Mouse (Mus musculus) forebrain, embryonic 12.5 days (tissue): ENCODE measurements around the gene Ptprs. TPM values are rescaled to one million over a fixed set of nuclear protein-coding genes. Genes with fewer than 3 reads are reported as not detected.

ENCODE experiments used
- ATAC-seq: fragments of 200-750 bp; cut with Nextera tagmentation; 2 replicates; pipeline ENCODE4 v1.8.0; 2017; ENCODE audit warnings: moderate TSS enrichment; ENCODE audit not compliant: low FRiP score
- H3K27ac ChIP-seq: fragments of 300-500 bp; sonication (generic); 2 replicates; pipeline ENCODE4 v1.5.1; 2016; ENCODE audit warnings: mild to moderate bottlenecking
- H3K27me3 ChIP-seq: fragments of 300-500 bp; sonication (generic); 2 replicates; pipeline ENCODE4 v1.6.1; 2016; ENCODE audit warnings: mild to moderate bottlenecking
- H3K36me3 ChIP-seq: fragments of 300-500 bp; sonication (generic); replicated peaks from 2 replicates; pipeline ENCODE4 v1.6.1; 2016; ENCODE audit warnings: mild to moderate bottlenecking
- H3K4me1 ChIP-seq: fragments of 300-500 bp; sonication (generic); 2 replicates; pipeline ENCODE4 v1.6.1; 2016
- H3K4me2 ChIP-seq: fragments of 300-500 bp; sonication (generic); 2 replicates; pipeline ENCODE4 v1.6.1; 2016; ENCODE audit warnings: mild to moderate bottlenecking, moderate library complexity
- H3K4me3 ChIP-seq: fragments of 300-500 bp; sonication (generic); replicated peaks from 2 replicates; pipeline ENCODE4 v1.5.1; 2016; ENCODE audit warnings: mild to moderate bottlenecking
- H3K9ac ChIP-seq: fragments of 300-500 bp; sonication (generic); 2 replicates; pipeline ENCODE4 v1.6.1; 2016; ENCODE audit warnings: mild to moderate bottlenecking
- H3K9me3 ChIP-seq: fragments of 300-500 bp; sonication (generic); 2 replicates; pipeline ENCODE4 v1.6.1; 2016
- WGBS: fragments of 180-500 bp; shearing (Covaris S2); methylation state at CpG from one replicate; pipeline ENCODE4 v1.1.7; 2016; 5-methylcytosine and 5-hydroxymethylcytosine counted together
- polyA plus RNA-seq: library from polyadenylated mRNA; unstranded; fragments of >200 nt; fragmentation: Nextera tagmentation; extraction: Ambion mirVana; gene quantifications from 2 replicates; pipeline ENCODE4 v1.2.1, GENCODE M21; 2016

Gene Ptprs
- polyA plus RNA-seq, 1 experiment from 2014 or later, result 330 TPM

GRCm38 (mm10) chr17:56442316-56442715 is 34.0 kb downstream of the Ptprs start:
- Histone ChIP-seq H3K4me1 (peaks cover 44% of the 10 kb centered on the region), H3K4me2 (no peak overlapping the region), H3K27ac (no peak overlapping the region), H3K9me3 (peaks cover 2% of the 10 kb centered on the region; the same call in 1 of the 2 replicates), H3K9ac (no peak overlapping the region), H3K36me3 (peaks cover 86% of the 10 kb centered on the region), H3K27me3 (no peaks in the 10 kb centered on the region), H3K4me3 (no peak overlapping the region)
- 88% methylated on average over 6 of the region's 6 CpGs for WGBS
- no peak for ATAC-seq

- Histone ChIP-seq H3K9me3 (peaks cover 4% of the 10 kb centered on the region; the same call in 1 of the 2 replicates), H3K4me2 (peak overlapping the region; percentile 13; the same call in 1 of the 2 replicates), H3K9ac (peak overlapping the region; percentile 29; the same call in 1 of the 2 replicates), H3K4me3 (no peak overlapping the region), H3K4me1 (peaks cover 23% of the 10 kb centered on the region), H3K27me3 (no peaks in the 10 kb centered on the region), H3K36me3 (peaks cover 91% of the 10 kb centered on the region), H3K27ac (peak overlapping the region; percentile 77)
- 45% methylated on average over 15 of the region's 15 CpGs for WGBS
- peak; percentile 64 for ATAC-seq
Measured at GRCm38 (mm10) chr17:56439731-56440460, 36.4 kb downstream of the Ptprs start.

- no peak overlapping the region for H3K4me2 ChIP-seq
- 87% methylated on average over 3 of the region's 3 CpGs for WGBS
- H3K9ac ChIP-seq, result no peak overlapping the region
- no peak overlapping the region for H3K4me3 ChIP-seq
- peaks cover 94% of the 10 kb centered on the region for H3K36me3 ChIP-seq
- H3K9me3 ChIP-seq, result no peaks in the 10 kb centered on the region
- peaks cover 20% of the 10 kb centered on the region for H3K27me3 ChIP-seq
- H3K27ac ChIP-seq, result no peak overlapping the region
- no peak for ATAC-seq
- H3K4me1 ChIP-seq, result peaks cover 2% of the 10 kb centered on the region; the same call in 1 of the 2 replicates
Measured at GRCm38 (mm10) chr17:56431582-56431981, 44.7 kb downstream of the Ptprs start.

GRCm38 (mm10) chr17:56427857-56428256 is 48.4 kb downstream of the Ptprs start:
- 84% methylated on average over 27 of the region's 28 CpGs for WGBS
- Histone ChIP-seq H3K9ac (no peak overlapping the region), H3K4me1 (peaks cover 21% of the 10 kb centered on the region), H3K4me2 (no peak overlapping the region), H3K9me3 (no peaks in the 10 kb centered on the region), H3K4me3 (no peak overlapping the region), H3K27me3 (peaks cover 23% of the 10 kb centered on the region), H3K27ac (no peak overlapping the region), H3K36me3 (peaks cover 94% of the 10 kb centered on the region)
- no peak for ATAC-seq

GRCm38 (mm10) chr17:56425941-56426340 is 50.3 kb downstream of the Ptprs start:
- no peak for ATAC-seq
- Histone ChIP-seq H3K9ac (peak overlapping the region; percentile 41), H3K4me3 (peak overlapping the region; percentile 42), H3K4me1 (peaks cover 21% of the 10 kb centered on the region), H3K27me3 (peaks cover 23% of the 10 kb centered on the region), H3K9me3 (no peaks in the 10 kb centered on the region), H3K27ac (peak overlapping the region; percentile 81), H3K4me2 (peak overlapping the region; percentile 66), H3K36me3 (peaks cover 93% of the 10 kb centered on the region)
- 35% methylated on average over 3 of the region's 3 CpGs for WGBS

GRCm38 (mm10) chr17:56425584-56425914 is 50.7 kb downstream of the Ptprs start:
- Histone ChIP-seq H3K9me3 (no peaks in the 10 kb centered on the region), H3K4me2 (peak overlapping the region; percentile 66), H3K9ac (peak overlapping the region; percentile 41), H3K36me3 (peaks cover 93% of the 10 kb centered on the region), H3K4me3 (peak overlapping the region; percentile 42), H3K4me1 (peaks cover 21% of the 10 kb centered on the region), H3K27ac (peak overlapping the region; percentile 81), H3K27me3 (peaks cover 23% of the 10 kb centered on the region)
- WGBS, result under 1% methylated on average over 39 of the region's 47 CpGs
- peak; percentile 77 for ATAC-seq

- Histone ChIP-seq H3K9ac (peak overlapping the region; percentile 41), H3K9me3 (no peaks in the 10 kb centered on the region), H3K27me3 (peaks cover 23% of the 10 kb centered on the region), H3K36me3 (peaks cover 97% of the 10 kb centered on the region), H3K27ac (peak overlapping the region; percentile 81), H3K4me1 (peaks cover 21% of the 10 kb centered on the region), H3K4me3 (peak overlapping the region; percentile 42), H3K4me2 (peak overlapping the region; percentile 66)
- peak; percentile 66 for ATAC-seq
- WGBS, result 12% methylated on average over 74 of the region's 77 CpGs
Measured at GRCm38 (mm10) chr17:56424726-56425583, 51.3 kb downstream of the Ptprs start.

GRCm38 (mm10) chr17:56420022-56420421 is 56.3 kb downstream of the Ptprs start:
- H3K4me3 ChIP-seq, result no peak overlapping the region
- peaks cover 3% of the 10 kb centered on the region for H3K4me1 ChIP-seq
- no peak for ATAC-seq
- 97% methylated on average over 2 of the region's 2 CpGs for WGBS
- H3K9ac ChIP-seq, result no peak overlapping the region
- no peak overlapping the region for H3K4me2 ChIP-seq
- H3K9me3 ChIP-seq, result no peaks in the 10 kb centered on the region
- H3K27me3 ChIP-seq, result 0 out of 2 replicates have a peak, but pooled peaks cover 3% of the 10 kb centered on the region
- peaks cover 98% of the 10 kb centered on the region for H3K36me3 ChIP-seq
- H3K27ac ChIP-seq, result no peak overlapping the region

- Histone ChIP-seq H3K4me3 (no peak overlapping the region), H3K36me3 (peaks cover 98% of the 10 kb centered on the region)
- no peak for ATAC-seq
Measured at GRCm38 (mm10) chr17:56418304-56418703, 58.0 kb downstream of the Ptprs start.

GRCm38 (mm10) chr17:56414785-56415184 is 61.5 kb downstream of the Ptprs start:
- Histone ChIP-seq H3K27me3 (no peaks in the 10 kb centered on the region), H3K9ac (no peak overlapping the region), H3K36me3 (peaks cover 99% of the 10 kb centered on the region), H3K27ac (no peak overlapping the region), H3K4me3 (no peak overlapping the region), H3K4me1 (peaks cover 7% of the 10 kb centered on the region), H3K9me3 (no peaks in the 10 kb centered on the region), H3K4me2 (no peak overlapping the region)
- WGBS, result 94% methylated on average over 9 of the region's 9 CpGs
- no peak for ATAC-seq

More at GRCm38 (mm10) chr17:56418304-56418703, 58.0 kb downstream of the Ptprs start:
- H3K9ac ChIP-seq, result no peak overlapping the region
- WGBS, result 86% methylated on average over 12 of the region's 12 CpGs
- no peak overlapping the region for H3K27ac ChIP-seq
- H3K4me2 ChIP-seq, result no peak overlapping the region
- no peaks in the 10 kb centered on the region for H3K4me1 ChIP-seq
- no peaks in the 10 kb centered on the region for H3K9me3 ChIP-seq
- no peaks in the 10 kb centered on the region for H3K27me3 ChIP-seq

GRCm38 (mm10) chr17:56413113-56413512 is 63.2 kb downstream of the Ptprs start:
- H3K4me3 ChIP-seq, result no peak overlapping the region
- H3K4me2 ChIP-seq, result no peak overlapping the region
- H3K4me1 ChIP-seq, result peaks cover 16% of the 10 kb centered on the region
- H3K9ac ChIP-seq, result no peak overlapping the region
- H3K36me3 ChIP-seq, result peaks cover 83% of the 10 kb centered on the region
- 86% methylated on average over 13 of the region's 13 CpGs for WGBS
- no peak overlapping the region for H3K27ac ChIP-seq
- ATAC-seq, result no peak
- no peaks in the 10 kb centered on the region for H3K27me3 ChIP-seq
- H3K9me3 ChIP-seq, result no peaks in the 10 kb centered on the region

- Histone ChIP-seq H3K9ac (no peak overlapping the region), H3K27ac (no peak overlapping the region), H3K9me3 (no peaks in the 10 kb centered on the region), H3K27me3 (no peaks in the 10 kb centered on the region), H3K36me3 (peaks cover 67% of the 10 kb centered on the region), H3K4me3 (no peak overlapping the region), H3K4me2 (no peak overlapping the region), H3K4me1 (peaks cover 31% of the 10 kb centered on the region)
- 96% methylated on average over 7 of the region's 7 CpGs for WGBS
- ATAC-seq, result no peak
Measured at GRCm38 (mm10) chr17:56411437-56411836, 64.8 kb downstream of the Ptprs start.
